Mouse (Mus musculus) bone marrow macrophage, adult 2 months (primary cell): ENCODE measurements around the gene Mgst2. TPM values are rescaled to one million over a fixed set of nuclear protein-coding genes. Genes with fewer than 3 reads are reported as not detected.

ENCODE experiments used
- H3K27ac ChIP-seq: 2 replicates; pipeline ENCODE4 v1.5.1; 2012; ENCODE audit warnings: low read depth, low read length; ENCODE audit not compliant: insufficient read depth
- H3K4me1 ChIP-seq: 2 replicates; pipeline ENCODE4 v1.6.1; 2012; ENCODE audit warnings: low read length; ENCODE audit not compliant: control insufficient read depth, insufficient read depth
- H3K4me3 ChIP-seq: 2 replicates; pipeline ENCODE4 v1.5.1; 2012; ENCODE audit warnings: mild to moderate bottlenecking, low read length, moderate library complexity; ENCODE audit not compliant: insufficient read depth
- CTCF ChIP-seq: IDR thresholded peaks from 2 replicates; pipeline ENCODE4 v1.5.1; 2012; ENCODE audit warnings: low read depth, mild to moderate bottlenecking, low read length, moderate library complexity
- POLR2A ChIP-seq: IDR thresholded peaks from 2 replicates; pipeline ENCODE4 v1.6.1; 2012; ENCODE audit warnings: mild to moderate bottlenecking, low read depth, low read length, borderline replicate concordance
- polyA plus RNA-seq: library from polyadenylated mRNA; stranded (reverse); fragments of >200 nt; gene quantifications from 2 replicates; pipeline ENCODE4 v1.2.4, GENCODE M21; 2012; ENCODE audit not compliant: missing spikeins, insufficient read depth, insufficient read length

Gene Mgst2
- polyA plus RNA-seq, 1 experiment = 2.4 TPM

- H3K4me3 ChIP-seq = peak overlapping the region; percentile 22; the same call in 1 of the 2 replicates
- TF ChIP-seq CTCF (no peak), POLR2A (no peak)
- peaks cover 26% of the 10 kb centered on the region for H3K4me1 ChIP-seq
- peak overlapping the region; percentile 99 for H3K27ac ChIP-seq
Observed at GRCm38 (mm10) chr3:51708375-51708745, 48.2 kb downstream of the Mgst2 start.

GRCm38 (mm10) chr3:51708746-51709411 lies 48.7 kb downstream of the Mgst2 start:
- no peak for TF ChIP-seq CTCF
- no peak for TF ChIP-seq POLR2A
- H3K4me1 ChIP-seq = peaks cover 26% of the 10 kb centered on the region
- H3K27ac ChIP-seq = peak overlapping the region; percentile 99
- peak overlapping the region; percentile 64 for H3K4me3 ChIP-seq

- no peak for TF ChIP-seq POLR2A
- Histone ChIP-seq H3K4me3 (no peak overlapping the region), H3K27ac (no peak overlapping the region), H3K4me1 (peaks cover 26% of the 10 kb centered on the region)
Observed at GRCm38 (mm10) chr3:51712382-51712781, 52.2 kb downstream of the Mgst2 start.

- no peak for TF ChIP-seq POLR2A
- TF ChIP-seq CTCF = no peak
- Histone ChIP-seq H3K4me1 (peaks cover 23% of the 10 kb centered on the region), H3K27ac (no peak overlapping the region), H3K4me3 (no peak overlapping the region)
Observed at GRCm38 (mm10) chr3:51713233-51713632, 53.1 kb downstream of the Mgst2 start.

GRCm38 (mm10) chr3:51714469-51714868 lies 54.3 kb downstream of the Mgst2 start:
- peaks cover 27% of the 10 kb centered on the region for H3K4me1 ChIP-seq
- H3K4me3 ChIP-seq = no peak overlapping the region
- H3K27ac ChIP-seq = no peak overlapping the region
- TF ChIP-seq POLR2A (no peak), CTCF (no peak)

- TF ChIP-seq CTCF (no peak), POLR2A (no peak)
- no peak overlapping the region for H3K4me3 ChIP-seq
- H3K27ac ChIP-seq = no peak overlapping the region
- peaks cover 19% of the 10 kb centered on the region for H3K4me1 ChIP-seq
Observed at GRCm38 (mm10) chr3:51717455-51717854, 57.3 kb downstream of the Mgst2 start.

- Histone ChIP-seq H3K4me1 (peaks cover 17% of the 10 kb centered on the region), H3K27ac (no peak overlapping the region), H3K4me3 (no peak overlapping the region)
- TF ChIP-seq CTCF (no peak), POLR2A (no peak)
Observed at GRCm38 (mm10) chr3:51717909-51718308, 57.7 kb downstream of the Mgst2 start.

- TF ChIP-seq CTCF (no peak), POLR2A (no peak)
- peaks cover 17% of the 10 kb centered on the region for H3K4me1 ChIP-seq
- H3K27ac ChIP-seq = peak overlapping the region; percentile 6; the same call in 1 of the 2 replicates
- H3K4me3 ChIP-seq = no peak overlapping the region
Observed at GRCm38 (mm10) chr3:51719373-51719772, 59.2 kb downstream of the Mgst2 start.

GRCm38 (mm10) chr3:51719982-51720381 lies 59.8 kb downstream of the Mgst2 start:
- Histone ChIP-seq H3K4me3 (no peak overlapping the region), H3K27ac (peak overlapping the region; percentile 57), H3K4me1 (peaks cover 17% of the 10 kb centered on the region)
- TF ChIP-seq POLR2A = no peak
- no peak for TF ChIP-seq CTCF

GRCm38 (mm10) chr3:51726257-51726656 lies 66.1 kb downstream of the Mgst2 start:
- H3K4me1 ChIP-seq = peaks cover 29% of the 10 kb centered on the region
- H3K4me3 ChIP-seq = no peak overlapping the region
- no peak for TF ChIP-seq CTCF
- TF ChIP-seq POLR2A = no peak
- no peak overlapping the region for H3K27ac ChIP-seq
